Mouse (Mus musculus) kidney, embryonic 14.5 days (tissue): Measurements from ENCODE around the gene Slfn4. TPM values are rescaled to one million over a fixed set of nuclear protein-coding genes. Genes with fewer than 3 reads are reported as not detected.
"Not testable (repeated sequence)": the region's sequence is repeated elsewhere in the genome, so short reads cannot be mapped to it uniquely, and the experiment has no call there.

Experiments used
- ATAC-seq: fragments of 200-750 bp; cut with Nextera tagmentation; 2 replicates; pipeline ENCODE4 v1.8.0; 2017; ENCODE audit warnings: moderate number of reproducible peaks, mild to moderate bottlenecking, moderate TSS enrichment, moderate library complexity; ENCODE audit not compliant: low FRiP score, low TSS enrichment
- H3K27ac ChIP-seq: fragments of 300-500 bp; sonication (generic); 2 replicates; pipeline ENCODE4 v1.5.1; 2014; ENCODE audit warnings: low read depth, mild to moderate bottlenecking, low read length, moderate library complexity, mixed read lengths
- H3K27me3 ChIP-seq: fragments of 300-500 bp; sonication (generic); 2 replicates; pipeline ENCODE4 v1.6.1; 2014; ENCODE audit warnings: mild to moderate bottlenecking, low read length; ENCODE audit not compliant: control insufficient read depth, insufficient read depth
- H3K36me3 ChIP-seq: fragments of 300-500 bp; sonication (generic); 2 replicates; pipeline ENCODE4 v1.6.1; 2014; ENCODE audit warnings: low read length, mixed read lengths; ENCODE audit not compliant: control insufficient read depth, insufficient read depth
- H3K4me1 ChIP-seq: fragments of 300-500 bp; sonication (generic); 2 replicates; pipeline ENCODE4 v1.6.1; 2014; ENCODE audit warnings: low read length, mixed read lengths; ENCODE audit not compliant: control insufficient read depth, insufficient read depth
- H3K4me2 ChIP-seq: fragments of 300-500 bp; sonication (generic); replicated peaks from 2 replicates; pipeline ENCODE4 v1.6.1; 2014; ENCODE audit warnings: low read depth, mild to moderate bottlenecking, low read length
- H3K4me3 ChIP-seq: fragments of 300-500 bp; sonication (generic); 2 replicates; pipeline ENCODE4 v1.5.1; 2014; ENCODE audit warnings: mild to moderate bottlenecking, low read length
- H3K9ac ChIP-seq: fragments of 300-500 bp; sonication (generic); 2 replicates; pipeline ENCODE4 v1.6.1; 2014; ENCODE audit warnings: low read depth, mild to moderate bottlenecking, low read length, moderate library complexity
- H3K9me3 ChIP-seq: fragments of 300-500 bp; sonication (generic); 2 replicates; pipeline ENCODE4 v1.6.1; 2016; ENCODE audit warnings: low read length; ENCODE audit not compliant: control insufficient read depth
- WGBS: fragments of 180-500 bp; shearing (Covaris S2); extraction: QIAGEN DNeasy Blood & Tissue Kit; methylation state at CpG from one replicate; pipeline ENCODE4 v1.1.7; 2014; 5-methylcytosine and 5-hydroxymethylcytosine counted together
- polyA plus RNA-seq: library from polyadenylated mRNA; unstranded; fragments of >200 nt; fragmentation: Nextera tagmentation; extraction: Ambion mirVana; gene quantifications from 2 replicates; pipeline ENCODE4 v1.2.1, GENCODE M21; 2014

Slfn4 gene
- polyA plus RNA-seq, 1 experiment from 2014 or later, result not detected

GRCm38 (mm10) chr11:83223367-83223766 lies 48.4 kb downstream of the Slfn4 start:
- H3K27me3 ChIP-seq, result no peaks in the 10 kb centered on the region
- no peaks in the 10 kb centered on the region for H3K4me1 ChIP-seq
- H3K9me3 ChIP-seq, result no peaks in the 10 kb centered on the region
- H3K27ac ChIP-seq, result no peak overlapping the region
- H3K9ac ChIP-seq, result no peak overlapping the region
- 66% methylated on average over 7 of the region's 7 CpGs for WGBS
- H3K4me2 ChIP-seq, result no peak overlapping the region
- H3K4me3 ChIP-seq, result no peak overlapping the region
- no peaks in the 10 kb centered on the region for H3K36me3 ChIP-seq
- no peak for ATAC-seq

GRCm38 (mm10) chr11:83223793-83224192 lies 48.8 kb downstream of the Slfn4 start:
- H3K27me3 ChIP-seq, H3K4me1 ChIP-seq, H3K27ac ChIP-seq, H3K9me3 ChIP-seq, H3K9ac ChIP-seq, H3K36me3 ChIP-seq, ATAC-seq, H3K4me3 ChIP-seq, H3K4me2 ChIP-seq: not testable (repeated sequence)
- WGBS, result 63% methylated on average over 5 of the region's 5 CpGs

GRCm38 (mm10) chr11:83224217-83224616 lies 49.2 kb downstream of the Slfn4 start:
- no peak overlapping the region for H3K27ac ChIP-seq
- no peaks in the 10 kb centered on the region for H3K9me3 ChIP-seq
- no peak overlapping the region for H3K9ac ChIP-seq
- no peak for ATAC-seq
- WGBS, result 88% methylated on average over 9 of the region's 9 CpGs
- no peak overlapping the region for H3K4me2 ChIP-seq
- no peaks in the 10 kb centered on the region for H3K27me3 ChIP-seq
- H3K4me1 ChIP-seq, result no peaks in the 10 kb centered on the region
- H3K36me3 ChIP-seq, result no peaks in the 10 kb centered on the region
- no peak overlapping the region for H3K4me3 ChIP-seq

- no peak overlapping the region for H3K9ac ChIP-seq
- no peak overlapping the region for H3K4me3 ChIP-seq
- no peaks in the 10 kb centered on the region for H3K9me3 ChIP-seq
- no peak overlapping the region for H3K4me2 ChIP-seq
- H3K4me1 ChIP-seq, result no peaks in the 10 kb centered on the region
- ATAC-seq, result no peak
- H3K27me3 ChIP-seq, result no peaks in the 10 kb centered on the region
- 64% methylated on average over 3 of the region's 3 CpGs for WGBS
- no peak overlapping the region for H3K27ac ChIP-seq
- no peaks in the 10 kb centered on the region for H3K36me3 ChIP-seq
These were observed 49.8 kb downstream of the Slfn4 start for GRCm38 (mm10) chr11:83224750-83225149.

- 93% methylated on average over 9 of the region's 9 CpGs for WGBS
- no peaks in the 10 kb centered on the region for H3K36me3 ChIP-seq
- no peak overlapping the region for H3K27ac ChIP-seq
- no peak overlapping the region for H3K4me3 ChIP-seq
- H3K4me2 ChIP-seq, result no peak overlapping the region
- ATAC-seq, result no peak
- no peaks in the 10 kb centered on the region for H3K9me3 ChIP-seq
- H3K4me1 ChIP-seq, result no peaks in the 10 kb centered on the region
- no peak overlapping the region for H3K9ac ChIP-seq
- H3K27me3 ChIP-seq, result no peaks in the 10 kb centered on the region
These were observed 50.5 kb downstream of the Slfn4 start for GRCm38 (mm10) chr11:83225371-83225960.

GRCm38 (mm10) chr11:83227926-83228723 lies 53.1 kb downstream of the Slfn4 start:
- H3K4me1 ChIP-seq, result no peaks in the 10 kb centered on the region
- H3K27ac ChIP-seq, result no peak overlapping the region
- 87% methylated on average over 7 of the region's 7 CpGs for WGBS
- H3K36me3 ChIP-seq, result no peaks in the 10 kb centered on the region
- no peak for ATAC-seq
- no peaks in the 10 kb centered on the region for H3K27me3 ChIP-seq
- no peak overlapping the region for H3K4me3 ChIP-seq
- no peaks in the 10 kb centered on the region for H3K9me3 ChIP-seq
- no peak overlapping the region for H3K4me2 ChIP-seq
- H3K9ac ChIP-seq, result no peak overlapping the region

GRCm38 (mm10) chr11:83230966-83231365 lies 56.0 kb downstream of the Slfn4 start:
- Histone ChIP-seq H3K9me3 (no peaks in the 10 kb centered on the region), H3K27ac (no peak overlapping the region), H3K4me2 (no peak overlapping the region), H3K4me1 (no peaks in the 10 kb centered on the region), H3K9ac (no peak overlapping the region), H3K36me3 (no peaks in the 10 kb centered on the region), H3K27me3 (no peaks in the 10 kb centered on the region), H3K4me3 (no peak overlapping the region)
- 62% methylated on average over 3 of the region's 3 CpGs for WGBS
- no peak for ATAC-seq

GRCm38 (mm10) chr11:83233621-83234020 lies 58.6 kb downstream of the Slfn4 start:
- not testable (repeated sequence) for H3K27ac ChIP-seq, H3K9ac ChIP-seq, H3K27me3 ChIP-seq, H3K4me1 ChIP-seq, H3K4me2 ChIP-seq, ATAC-seq, H3K9me3 ChIP-seq, H3K36me3 ChIP-seq, H3K4me3 ChIP-seq
- 48% methylated on average over 5 of the region's 5 CpGs for WGBS

- ATAC-seq, H3K4me2 ChIP-seq, H3K36me3 ChIP-seq, H3K4me3 ChIP-seq, H3K27ac ChIP-seq, H3K4me1 ChIP-seq, H3K9me3 ChIP-seq, H3K9ac ChIP-seq, H3K27me3 ChIP-seq: not testable (repeated sequence)
- WGBS, result 82% methylated on average over 9 of the region's 9 CpGs
These were observed 62.4 kb downstream of the Slfn4 start for GRCm38 (mm10) chr11:83237390-83237789.
